Mouse (Mus musculus): ENCODE data around the gene Gm20075.
"Not testable (repeated sequence)": the region's sequence is repeated elsewhere in the genome, so short reads cannot be mapped to it uniquely, and the experiment has no call there.

Gm20075 gene

DNA sequence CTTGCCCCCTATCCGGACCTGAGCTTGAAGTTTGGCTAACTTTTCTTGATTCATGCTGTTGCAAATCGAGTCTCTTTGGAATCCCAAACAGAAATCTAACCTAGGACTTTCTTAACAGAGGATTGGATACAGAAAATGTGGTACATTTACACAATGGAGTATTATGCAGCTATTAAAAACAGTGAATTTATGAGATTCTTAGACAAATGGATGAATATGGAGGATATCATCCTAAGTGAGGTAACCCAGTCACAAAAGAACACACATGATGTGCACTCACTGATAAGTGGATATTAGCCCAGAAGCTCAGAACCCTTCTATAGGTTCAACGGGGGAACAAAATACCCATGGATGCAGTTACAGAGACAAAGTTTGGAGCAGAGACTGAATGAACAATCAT lies at the start of gene Gm20075:
Gm20075 (minus strand) TSS at position 101 of the 400 bp plus-strand sequence.
- not testable (repeated sequence) for DNase-seq (ENCODE audit: low read depth in 2 of 2, low spot score in 2 of 2)

DNA sequence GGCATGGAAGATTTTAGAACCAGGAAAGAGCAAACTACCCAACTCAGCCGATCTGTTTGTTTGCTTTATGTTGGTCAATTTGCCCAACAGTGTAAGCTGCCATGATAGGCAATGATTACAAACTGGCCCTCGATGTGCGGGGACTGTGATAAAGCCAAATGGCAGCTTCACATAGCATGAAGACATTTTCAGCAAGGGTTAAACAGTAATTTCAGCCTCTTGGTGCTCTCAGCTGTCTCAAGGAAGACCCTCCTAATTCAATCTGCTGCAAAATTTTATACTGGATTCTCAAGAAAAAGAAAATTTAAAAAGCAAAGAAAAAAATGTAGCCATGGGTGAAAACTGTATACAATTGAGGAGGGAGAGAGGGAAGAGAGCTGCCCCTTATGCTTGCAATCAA lies 47.9 kb upstream of the Gm20075 start:
- no peak for DNase-seq (ENCODE audit: low read depth in 2 of 2, low spot score in 2 of 2)

- no peak for DNase-seq (ENCODE audit: low read depth in 2 of 2, low spot score in 2 of 2)
These were observed 45.5 kb upstream of the Gm20075 start for GRCm38 (mm10) chr13:96126669-96127068.

DNA sequence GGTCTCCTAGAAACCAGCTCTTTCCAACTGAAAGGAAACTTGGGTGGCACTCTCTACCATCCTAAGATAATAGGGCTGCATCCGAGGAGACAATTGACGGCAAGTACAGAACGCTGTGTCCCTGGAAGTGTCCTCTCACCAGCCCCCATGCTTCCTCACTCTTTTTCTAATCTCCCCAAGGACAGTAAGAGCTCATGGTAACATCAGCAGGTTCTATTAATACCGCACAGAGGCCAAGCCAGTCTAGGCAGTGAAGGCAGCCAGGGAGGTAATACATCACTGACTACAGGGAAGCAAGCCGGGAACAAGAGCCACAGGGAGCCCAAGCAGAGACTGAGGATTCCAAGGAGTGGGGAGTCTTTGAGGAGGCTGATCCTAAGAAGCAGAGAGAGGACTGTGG lies 43.8 kb upstream of the Gm20075 start:
- DNase-seq (ENCODE audit: low read depth in 2 of 2, low spot score in 2 of 2), result no peak

- DNase-seq (ENCODE audit: low read depth in 2 of 2, low spot score in 2 of 2), result no peak
These were observed 31.5 kb upstream of the Gm20075 start for GRCm38 (mm10) chr13:96112711-96113110.

- no peak for DNase-seq (ENCODE audit: low read depth in 2 of 2, low spot score in 2 of 2)
These were observed 29.6 kb upstream of the Gm20075 start for GRCm38 (mm10) chr13:96110767-96111166.

GRCm38 (mm10) chr13:96106367-96106766 lies 25.2 kb upstream of the Gm20075 start:
- no peak for DNase-seq (ENCODE audit: low read depth in 2 of 2, low spot score in 2 of 2)

- no peak for DNase-seq (ENCODE audit: low read depth in 2 of 2, low spot score in 2 of 2)
These were observed 9.8 kb upstream of the Gm20075 start for GRCm38 (mm10) chr13:96090929-96091328.

- no peak for DNase-seq (ENCODE audit: low read depth in 2 of 2, low spot score in 2 of 2)
These were observed 4.6 kb upstream of the Gm20075 start for GRCm38 (mm10) chr13:96085581-96086302.

DNA sequence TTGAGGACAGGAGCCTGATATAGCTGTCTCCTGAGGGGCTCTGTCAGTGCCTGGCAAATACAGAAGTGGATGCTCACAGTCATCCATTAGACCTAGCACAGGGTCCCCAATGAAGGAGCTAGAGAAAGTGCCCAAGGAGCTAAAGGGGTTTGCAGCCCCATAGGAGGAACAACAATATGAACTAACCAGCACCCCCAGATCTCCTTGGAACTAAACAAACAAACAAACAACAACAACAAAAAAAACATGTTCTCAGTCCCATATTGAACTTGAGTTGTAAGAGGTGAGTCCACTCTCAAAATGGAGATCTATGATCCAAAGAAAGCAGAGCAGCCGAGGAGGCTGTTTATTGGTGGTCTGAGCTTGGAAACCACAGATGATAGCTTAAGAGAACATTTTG lies 578 bp upstream of the Gm20075 start, which contains the start of gene Gm17190:
Gm17190 (plus strand) TSS at position 301 of the 400 bp plus-strand sequence.
- not testable (repeated sequence) for DNase-seq (ENCODE audit: low read depth in 2 of 2, low spot score in 2 of 2)

DNA sequence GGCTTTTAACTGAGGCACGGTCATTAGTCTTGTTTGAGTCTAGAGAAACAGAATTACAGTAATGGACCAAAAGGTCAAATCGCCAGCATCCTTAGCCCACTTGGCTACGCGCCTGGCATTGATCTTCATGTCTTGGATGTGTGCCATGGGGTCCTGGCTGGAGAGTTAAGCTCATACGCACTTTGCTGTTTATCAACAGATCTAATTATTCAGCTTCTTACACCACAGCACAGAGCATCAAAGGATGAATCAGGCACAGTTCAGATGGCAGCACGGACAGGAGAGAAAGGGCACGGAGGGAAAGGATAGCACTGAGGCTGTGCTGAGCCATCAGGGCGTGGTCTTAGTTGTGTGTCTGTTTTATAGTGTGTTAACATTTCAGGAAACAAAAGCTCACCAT lies 7.6 kb downstream of the Gm20075 start:
- DNase-seq (ENCODE audit: low read depth in 2 of 2, low spot score in 2 of 2), result no peak

GRCm38 (mm10) chr13:96052755-96053154 lies 28.4 kb downstream of the Gm20075 start:
- DNase-seq (ENCODE audit: low read depth in 2 of 2, low spot score in 2 of 2), result no peak

DNA sequence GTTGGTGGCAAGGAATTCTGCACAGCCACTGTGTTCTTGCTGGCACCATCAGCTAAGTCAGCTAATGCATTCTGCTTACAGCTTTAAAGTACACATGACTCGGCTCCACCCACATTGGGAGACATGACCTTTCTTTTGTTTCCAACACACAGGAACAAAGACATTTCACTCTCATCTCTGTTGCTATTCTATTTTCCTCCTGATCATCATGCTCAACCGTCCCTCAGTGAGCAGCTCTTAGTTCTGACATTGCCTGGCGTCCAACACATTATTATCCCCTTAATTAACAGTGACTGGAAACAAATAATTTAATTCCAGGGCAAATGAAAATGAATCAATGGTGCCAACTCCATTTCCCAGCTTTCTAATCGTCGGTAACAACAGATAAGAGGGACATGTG lies 35.8 kb downstream of the Gm20075 start:
- DNase-seq (ENCODE audit: low read depth in 2 of 2, low spot score in 2 of 2), result no peak

GRCm38 (mm10) chr13:96040275-96041042 lies 40.7 kb downstream of the Gm20075 start:
- DNase-seq (ENCODE audit: low read depth in 2 of 2, low spot score in 2 of 2), result no peak

DNA sequence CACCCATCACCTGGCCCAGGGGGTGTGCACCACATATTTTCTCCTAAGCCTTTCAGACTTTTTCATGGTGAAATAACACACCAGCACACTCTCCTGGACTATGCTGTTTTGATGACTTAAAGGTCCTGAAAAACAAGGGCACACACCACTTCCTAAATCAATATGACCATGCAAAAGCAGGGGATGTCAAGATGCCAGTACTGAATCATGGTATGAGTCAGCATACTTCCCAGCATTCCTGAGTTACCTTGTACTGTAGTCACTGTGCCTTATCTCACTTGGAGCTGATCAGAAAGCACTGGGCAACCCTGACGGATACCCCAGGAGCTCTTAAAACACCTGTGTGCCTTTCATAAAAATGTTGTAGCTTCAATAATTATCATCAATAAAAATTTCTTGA lies 41.6 kb downstream of the Gm20075 start:
- DNase-seq (ENCODE audit: low read depth in 2 of 2, low spot score in 2 of 2), result no peak

GRCm38 (mm10) chr13:96030368-96031223 lies 50.6 kb downstream of the Gm20075 start:
- peak in 1 of 2 experiments; percentile 29 for DNase-seq (ENCODE audit: low read depth in 2 of 2, low spot score in 2 of 2)

Measured in CD8-positive naive resting alpha-beta T cell, adult 2 months (primary cell).